Mouse (Mus musculus): ENCODE measurements at regions not wholly inside any gene's neighbourhood (a gene's known extent, or its start where the extent isn't known, plus 50 kb on each side); places are given as distances from the start of the nearest gene placed in this dataset.
A peak's percentile ranks its signal among the peaks of the same experiment; 100 is the strongest.

DNA sequence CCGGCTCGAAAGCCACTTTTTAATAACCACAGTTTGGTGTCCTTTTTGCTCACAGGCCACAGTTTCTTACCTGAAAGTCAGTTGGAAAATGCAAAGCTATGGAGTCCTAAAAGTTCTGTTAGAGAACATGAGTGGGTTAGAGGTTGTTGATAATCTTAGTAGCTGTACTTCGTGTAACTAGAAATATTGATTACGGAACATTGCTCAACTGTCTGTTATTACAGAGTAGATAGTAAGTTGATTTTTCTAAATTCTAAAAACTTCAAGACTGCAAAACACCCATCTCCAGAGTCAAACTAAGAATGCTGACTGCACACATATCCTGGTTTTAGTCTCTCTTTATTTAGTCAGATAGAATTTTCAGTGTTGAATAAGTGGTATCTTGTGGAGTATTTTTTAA lies 111.0 kb downstream of the Slc38a4 start:
- DNase-seq, result no peak

GRCm38 (mm10) chr15:96942651-96943050 lies 113.1 kb downstream of the Slc38a4 start:
- DNase-seq, result no peak

DNA sequence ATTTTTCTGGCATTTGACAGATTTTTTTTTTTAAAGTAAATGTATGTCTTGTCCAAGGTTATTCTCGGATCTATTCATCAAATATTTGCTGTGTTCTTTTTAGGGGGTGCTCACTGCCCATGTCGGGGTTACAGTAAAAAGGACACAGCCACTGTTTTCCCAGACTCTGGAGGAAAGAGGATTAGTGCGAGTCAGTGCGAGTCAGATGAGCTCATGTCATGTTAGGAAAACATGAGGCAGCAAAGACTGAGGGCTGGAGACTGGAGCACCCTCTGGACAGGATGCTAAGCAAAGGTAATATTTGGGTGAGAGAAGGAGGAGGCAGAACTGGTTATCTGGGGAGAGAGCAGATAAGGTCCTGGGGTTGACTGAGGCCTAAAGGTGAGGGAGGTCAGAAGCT lies 117.3 kb downstream of the Slc38a4 start:
- DNase-seq, result no peak

DNA sequence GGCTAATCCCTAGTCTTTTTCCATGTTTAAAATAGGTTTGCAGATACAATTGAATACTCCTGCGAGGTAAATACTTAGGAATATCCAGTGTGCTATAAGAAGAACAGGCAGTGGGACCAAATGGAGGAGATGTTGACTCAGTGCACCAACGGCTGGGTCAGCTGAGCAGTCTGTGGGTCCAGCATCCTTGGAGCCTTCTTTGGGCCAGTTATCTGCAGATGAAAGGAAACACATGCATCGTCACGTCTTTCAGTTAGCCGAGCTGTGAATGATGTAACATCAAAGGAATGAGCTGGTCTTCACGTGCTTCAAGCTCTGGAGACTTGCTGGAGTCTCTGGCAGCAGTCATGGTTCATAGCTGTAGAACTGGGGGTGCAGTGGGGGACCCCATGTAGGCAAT lies 118.1 kb downstream of the Slc38a4 start:
- no peak for DNase-seq

- DNase-seq, result peak; percentile 95
Measured at GRCm38 (mm10) chr15:96936705-96937346, 118.9 kb downstream of the Slc38a4 start.

GRCm38 (mm10) chr15:96936216-96936615 lies 119.5 kb downstream of the Slc38a4 start:
- DNase-seq, result no peak

GRCm38 (mm10) chr15:96933451-96933850 lies 122.3 kb downstream of the Slc38a4 start:
- DNase-seq, result no peak

- DNase-seq, result no peak
Measured at GRCm38 (mm10) chr15:96930531-96930930, 125.2 kb downstream of the Slc38a4 start.

- DNase-seq, result no peak
Measured at GRCm38 (mm10) chr15:96929788-96930187, 126.0 kb downstream of the Slc38a4 start.

DNA sequence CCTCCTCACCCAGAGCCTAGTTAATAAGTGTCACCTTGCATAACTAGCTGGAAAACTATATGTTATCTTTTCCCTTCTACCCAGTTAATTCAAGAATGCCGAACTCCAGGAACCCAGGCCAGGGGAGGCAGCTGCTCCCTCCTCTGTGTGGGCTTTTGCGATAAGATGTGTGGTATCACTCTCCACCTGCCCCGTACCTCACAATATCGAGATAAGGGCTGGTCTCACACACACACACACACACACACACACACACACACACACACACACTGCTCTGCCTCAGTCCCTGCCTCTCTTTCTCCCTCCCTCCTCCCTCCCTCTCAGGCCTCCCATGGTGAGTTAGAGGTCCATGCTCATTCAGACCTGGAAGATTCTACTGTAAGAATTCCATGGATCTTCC lies 127.1 kb downstream of the Slc38a4 start:
- DNase-seq, result no peak

DNA sequence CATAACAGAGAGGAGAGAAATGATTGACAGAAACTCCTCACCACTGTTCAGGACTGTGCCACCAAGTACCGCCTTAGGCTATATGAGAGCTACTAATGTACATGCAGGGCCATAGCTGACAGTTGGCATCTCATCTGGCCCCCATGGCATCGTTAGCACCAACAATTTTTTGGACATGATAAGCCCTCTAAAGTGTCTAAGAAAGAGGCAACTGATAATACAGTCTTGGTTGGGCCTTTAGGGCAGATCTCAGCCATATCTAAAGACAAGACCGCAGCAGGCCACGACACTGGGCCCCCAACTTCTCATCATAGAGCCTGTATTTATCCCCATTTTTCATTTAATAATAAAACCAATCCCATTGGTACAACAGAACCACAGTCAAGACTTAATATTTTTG lies 128.1 kb downstream of the Slc38a4 start:
- no peak for DNase-seq

- DNase-seq, result no peak
Measured at GRCm38 (mm10) chr15:96926660-96927059, 129.1 kb downstream of the Slc38a4 start.

DNA sequence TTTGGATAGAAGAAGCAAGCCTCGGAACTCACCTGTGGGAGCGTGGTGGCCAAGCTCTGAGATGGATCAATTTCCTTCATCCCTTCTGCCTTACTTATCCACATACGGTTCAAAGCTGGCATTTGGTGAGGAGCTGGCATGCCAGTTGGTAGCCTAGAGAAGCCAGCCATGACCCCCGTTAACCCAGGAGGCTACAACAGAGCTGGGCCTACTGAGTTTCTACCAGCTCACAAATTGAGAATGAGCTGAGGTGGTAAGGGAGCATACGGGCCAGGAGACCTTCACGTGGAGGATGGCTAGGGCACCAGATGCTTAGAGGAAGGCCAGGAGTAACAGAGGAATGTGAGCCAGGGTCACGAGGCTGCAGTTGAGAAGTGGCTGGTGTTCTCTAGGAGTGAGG lies 139.2 kb downstream of the Slc38a4 start:
- no peak for DNase-seq

- DNase-seq, result no peak
Measured at GRCm38 (mm10) chr15:96915544-96915943, 140.2 kb downstream of the Slc38a4 start.

DNA sequence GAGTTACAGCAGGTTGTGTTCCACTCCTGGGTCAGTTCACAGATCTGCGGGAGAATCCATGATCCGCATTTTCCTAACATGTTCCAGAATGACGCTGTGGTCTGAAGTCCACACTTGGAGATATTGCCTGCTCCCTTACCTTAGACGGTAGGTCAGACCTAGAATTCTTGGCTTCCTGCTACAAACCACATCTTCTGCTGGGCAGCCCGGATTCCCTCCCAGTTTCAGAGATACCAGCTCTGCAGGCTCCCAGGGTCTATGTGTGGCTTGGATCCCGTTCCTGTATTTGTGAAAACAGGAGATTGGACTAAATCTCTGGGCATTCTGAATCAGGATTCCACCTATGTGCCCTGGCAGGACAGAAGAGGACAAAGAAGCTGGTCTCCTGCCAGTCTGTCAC lies 140.8 kb downstream of the Slc38a4 start:
- no peak for DNase-seq

- no peak for DNase-seq
Measured at GRCm38 (mm10) chr15:96905520-96905919, 150.2 kb downstream of the Slc38a4 start.

DNA sequence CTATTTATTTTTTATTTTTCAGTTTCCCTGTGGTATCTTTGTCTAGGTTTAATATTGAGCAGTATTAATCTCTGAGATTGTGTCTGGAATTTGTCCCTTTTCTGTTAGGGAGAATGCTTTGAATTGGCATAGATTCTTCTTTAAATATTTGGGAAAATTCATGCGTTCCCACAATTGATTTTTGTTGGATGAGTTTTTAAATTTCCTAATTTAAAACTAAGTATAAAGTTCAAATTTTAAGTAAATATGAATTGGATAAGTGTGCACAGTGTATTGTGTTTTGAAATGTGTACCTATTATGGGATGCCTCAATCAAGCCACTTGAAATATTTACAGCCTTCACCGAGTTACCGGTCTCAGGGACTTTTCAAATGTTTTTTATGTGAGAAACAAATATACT lies 152.3 kb downstream of the Slc38a4 start:
- no peak for DNase-seq

- no peak for DNase-seq
Measured at GRCm38 (mm10) chr15:96902781-96903180, 153.0 kb downstream of the Slc38a4 start.

- DNase-seq, result no peak
Measured at GRCm38 (mm10) chr15:96901616-96902015, 154.1 kb downstream of the Slc38a4 start.

DNA sequence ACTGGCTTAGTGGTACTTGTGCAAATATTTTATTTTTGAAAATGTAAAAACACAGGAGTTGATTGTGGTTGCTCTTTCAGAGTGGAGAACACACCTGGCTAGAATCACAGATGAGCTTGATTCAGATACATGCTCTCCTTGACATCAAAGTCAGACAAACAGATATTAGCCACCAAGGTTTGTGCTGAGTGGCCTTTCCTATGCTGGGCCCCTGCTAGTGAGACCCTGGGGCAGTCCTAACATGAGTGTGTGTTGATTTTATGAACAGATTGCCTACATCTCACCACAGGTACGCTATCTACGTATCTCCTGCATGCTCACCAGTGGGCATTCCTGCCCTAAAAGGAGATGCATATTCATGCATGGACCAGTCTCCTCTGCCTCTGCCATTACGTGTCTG lies 157.5 kb downstream of the Slc38a4 start:
- DNase-seq, result no peak

GRCm38 (mm10) chr15:96884901-96885300 lies 170.9 kb downstream of the Slc38a4 start:
- DNase-seq, result no peak

DNA sequence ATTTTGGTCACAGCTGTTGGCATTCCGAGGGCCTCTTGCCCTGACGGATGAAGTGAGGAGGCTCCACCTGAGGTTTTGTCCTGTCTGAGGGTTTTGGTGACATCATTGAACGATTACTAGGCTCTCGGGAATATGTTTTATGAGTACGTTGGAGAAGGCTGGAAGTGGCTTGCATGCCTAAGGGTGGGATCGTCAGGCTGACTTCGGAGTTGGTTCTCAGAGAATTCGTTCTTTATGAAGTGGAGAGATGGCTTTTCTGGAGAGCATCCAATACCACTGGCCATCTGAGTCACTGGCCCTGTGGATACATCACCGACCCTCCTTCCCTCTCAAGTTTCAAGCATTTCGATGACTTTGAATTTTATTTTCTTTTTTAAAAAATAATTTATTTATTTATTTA lies 172.0 kb downstream of the Slc38a4 start:
- no peak for DNase-seq

GRCm38 (mm10) chr15:96882211-96882610 lies 173.5 kb downstream of the Slc38a4 start:
- no peak for DNase-seq

GRCm38 (mm10) chr15:96881519-96882170 lies 174.1 kb downstream of the Slc38a4 start:
- no peak for DNase-seq

GRCm38 (mm10) chr15:96880066-96880465 lies 175.7 kb downstream of the Slc38a4 start:
- DNase-seq, result no peak

Data from embryo, embryonic 11 days (tissue).